Mouse (Mus musculus) ES-Bruce4 (cell line): Measurements from ENCODE around the gene Timm44.

Source experiments
- CTCF ChIP-seq: IDR thresholded peaks from one replicate; pipeline ENCODE4 v1.8.1; 2011; ENCODE audit warnings: low read depth, low read length
- POLR2A ChIP-seq: IDR thresholded peaks from one replicate; pipeline ENCODE4 v1.8.1; 2011; ENCODE audit warnings: low read length; ENCODE audit not compliant: insufficient read depth

GRCm38 (mm10) chr8:4249213-4249612 is 26.5 kb downstream of the Timm44 start:
- no peak for TF ChIP-seq POLR2A
- no peak for TF ChIP-seq CTCF
